Mouse (Mus musculus): Measurements from ENCODE around the gene Map3k5. TPM values are rescaled to one million over a fixed set of nuclear protein-coding genes. Genes with fewer than 3 reads are reported as not detected.

Gene Map3k5
- polyA plus RNA-seq, 1 experiment from 2014 or later: 2.2 TPM

DNA sequence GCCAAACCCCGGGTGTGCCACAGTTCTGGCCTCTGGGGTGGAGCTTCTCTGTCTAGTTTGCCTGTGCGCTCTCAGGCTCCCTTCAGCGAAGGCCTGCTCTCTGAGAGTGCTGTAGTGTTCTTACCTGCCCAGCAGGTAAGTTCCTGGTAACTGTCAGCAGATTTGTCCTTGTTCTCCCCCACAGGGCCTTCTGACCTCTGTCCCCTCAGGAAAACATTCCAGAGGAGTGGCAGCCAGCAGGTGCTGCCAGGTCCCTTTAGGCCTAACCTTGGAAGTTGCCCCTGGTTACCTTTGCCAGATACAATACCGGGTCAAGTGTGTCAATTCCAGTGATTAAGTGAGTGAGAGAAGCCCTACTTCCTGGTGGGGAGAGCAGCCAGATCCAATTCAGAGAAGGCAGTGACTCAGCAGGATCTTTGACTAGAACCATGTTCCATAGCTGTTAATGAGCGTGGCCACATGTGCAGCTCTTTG, 252.6 kb downstream of the Map3k5 start:
- Histone ChIP-seq H3K36me3 (ENCODE audit: insufficient read depth, low read length) (no peaks in the 10 kb centered on the region), H3K27ac (peak overlapping the region; percentile 42), H3K4me2 (ENCODE audit: low read length) (no peak overlapping the region), H3K4me3 (replicated peaks; ENCODE audit: low read depth, low read length) (no peak overlapping the region), H3K9ac (ENCODE audit: low read depth, low read length) (no peak overlapping the region), H3K27me3 (ENCODE audit: insufficient read depth, low read length) (no peaks in the 10 kb centered on the region), H3K9me3 (replicated peaks; ENCODE audit: low read length) (no peaks in the 10 kb centered on the region), H3K4me1 (replicated peaks; ENCODE audit: insufficient read depth, low read length) (0 out of 2 replicates have a peak, but pooled peaks cover 8% of the 10 kb centered on the region)
- WGBS: 78% methylated on average over 5 of the region's 5 CpGs
- DNase-seq (ENCODE audit: low spot score): no peak
- TF ChIP-seq CTCF (IDR thresholded peaks at IDR 0.05; ENCODE audit: low read depth): no peak
- ATAC-seq (replicated peaks; ENCODE audit: low FRiP score, low read depth): peak; percentile 59

GRCm38 (mm10) chr10:20190139-20190747, 256.0 kb downstream of the Map3k5 start:
- Histone ChIP-seq H3K9me3 (replicated peaks; ENCODE audit: low read length) (no peaks in the 10 kb centered on the region), H3K27ac (no peak overlapping the region), H3K4me3 (replicated peaks; ENCODE audit: low read depth, low read length) (no peak overlapping the region), H3K27me3 (ENCODE audit: insufficient read depth, low read length) (no peaks in the 10 kb centered on the region), H3K4me1 (replicated peaks; ENCODE audit: insufficient read depth, low read length) (no peaks in the 10 kb centered on the region), H3K4me2 (ENCODE audit: low read length) (no peak overlapping the region), H3K36me3 (ENCODE audit: insufficient read depth, low read length) (no peaks in the 10 kb centered on the region), H3K9ac (ENCODE audit: low read depth, low read length) (no peak overlapping the region)
- ATAC-seq (replicated peaks; ENCODE audit: low FRiP score, low read depth) (no peak), DNase-seq (ENCODE audit: low spot score) (no peak)
- no peak for TF ChIP-seq CTCF (IDR thresholded peaks at IDR 0.05; ENCODE audit: low read depth)
- 95% methylated on average over 6 of the region's 6 CpGs for WGBS

Other genes with a start within 250 kb of the Map3k5 start
- 0.11 TPM in 1 of 2 replicates, not detected in the other for gene Il20ra, start 221.9 kb upstream of the Map3k5 start, polyA plus RNA-seq (2015; fragmentation: Nextera tagmentation; extraction: Ambion mirVana)
- 0.07 and 0.11 TPM in 2 replicates for gene Slc35d3, start 83.0 kb upstream of the Map3k5 start, polyA plus RNA-seq (2015; fragmentation: Nextera tagmentation; extraction: Ambion mirVana)
- gene Pex7, start 26.8 kb upstream of the Map3k5 start, polyA plus RNA-seq (2015; fragmentation: Nextera tagmentation; extraction: Ambion mirVana): 61.1 and 64.8 TPM in 2 replicates
- 31.2 and 35.4 TPM in 2 replicates for gene Map7, start 214.0 kb downstream of the Map3k5 start, polyA plus RNA-seq (2015; fragmentation: Nextera tagmentation; extraction: Ambion mirVana)

Data from kidney, postnatal 0 days (tissue).